Mouse (Mus musculus): Measurements from ENCODE around the gene Klhl32. TPM values are rescaled to one million over a fixed set of nuclear protein-coding genes. Genes with fewer than 3 reads are reported as not detected.
"Not testable (repeated sequence)": the region's sequence is repeated elsewhere in the genome, so short reads cannot be mapped to it uniquely, and the experiment has no call there.

Gene Klhl32
- polyA plus RNA-seq, 1 experiment from 2014 or later = 5.7 TPM

GRCm38 (mm10) chr4:24644735-24645134 lies 206.2 kb downstream of the Klhl32 start:
- WGBS = 94% methylated on average over 6 of the region's 8 CpGs
- H3K4me2 ChIP-seq (ENCODE audit: low read depth, low read length, severe bottlenecking); ATAC-seq (replicated peaks; ENCODE audit: low FRiP score); H3K36me3 ChIP-seq (ENCODE audit: control insufficient read depth, insufficient read depth, low read length); DNase-seq (ENCODE audit: low spot score); H3K4me3 ChIP-seq (ENCODE audit: low read depth, low read length); H3K9ac ChIP-seq (ENCODE audit: low read length); H3K4me1 ChIP-seq (replicated peaks; ENCODE audit: control insufficient read depth, insufficient read depth, low read length); H3K27ac ChIP-seq (ENCODE audit: low read depth, low read length); H3K9me3 ChIP-seq (ENCODE audit: control insufficient read depth, low read length); H3K27me3 ChIP-seq (ENCODE audit: control insufficient read depth, insufficient read depth, low read length): not testable (repeated sequence)

DNA sequence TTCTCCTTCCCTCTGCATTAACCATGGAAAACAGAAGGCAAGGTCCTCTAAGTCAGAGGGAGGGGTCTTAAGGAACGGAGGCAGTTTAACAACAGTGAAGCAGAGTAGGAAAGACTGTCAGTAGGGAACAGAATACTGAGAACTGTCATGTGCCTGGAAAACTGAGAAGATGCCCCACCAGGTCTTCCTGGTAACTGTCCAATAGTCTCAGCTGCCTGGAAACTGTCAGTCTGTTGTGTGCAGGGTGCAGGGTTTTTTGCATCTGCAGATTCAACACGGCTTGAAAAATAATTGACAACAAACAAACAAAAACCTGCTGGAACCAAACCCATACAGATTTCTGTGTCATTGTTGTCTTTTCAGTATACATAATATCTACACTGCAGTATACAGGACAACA lies 208.6 kb downstream of the Klhl32 start:
- Histone ChIP-seq H3K9ac (ENCODE audit: low read length) (no peak overlapping the region), H3K4me2 (ENCODE audit: low read depth, low read length, severe bottlenecking) (no peak overlapping the region), H3K4me1 (replicated peaks; ENCODE audit: control insufficient read depth, insufficient read depth, low read length) (no peaks in the 10 kb centered on the region), H3K36me3 (ENCODE audit: control insufficient read depth, insufficient read depth, low read length) (no peaks in the 10 kb centered on the region), H3K27ac (ENCODE audit: low read depth, low read length) (no peak overlapping the region), H3K4me3 (ENCODE audit: low read depth, low read length) (no peak overlapping the region), H3K9me3 (ENCODE audit: control insufficient read depth, low read length) (no peaks in the 10 kb centered on the region), H3K27me3 (ENCODE audit: control insufficient read depth, insufficient read depth, low read length) (no peaks in the 10 kb centered on the region)
- ATAC-seq (replicated peaks; ENCODE audit: low FRiP score) (no peak), DNase-seq (ENCODE audit: low spot score) (no peak)
- WGBS = 95% methylated on average over 2 of the region's 2 CpGs

- Histone ChIP-seq H3K9me3 (ENCODE audit: control insufficient read depth, low read length) (no peaks in the 10 kb centered on the region), H3K4me1 (replicated peaks; ENCODE audit: control insufficient read depth, insufficient read depth, low read length) (peaks cover 2% of the 10 kb centered on the region; the same call in 1 of the 2 replicates), H3K27ac (ENCODE audit: low read depth, low read length) (no peak overlapping the region), H3K36me3 (ENCODE audit: control insufficient read depth, insufficient read depth, low read length) (no peaks in the 10 kb centered on the region), H3K4me3 (ENCODE audit: low read depth, low read length) (no peak overlapping the region), H3K9ac (ENCODE audit: low read length) (no peak overlapping the region), H3K27me3 (ENCODE audit: control insufficient read depth, insufficient read depth, low read length) (no peaks in the 10 kb centered on the region), H3K4me2 (ENCODE audit: low read depth, low read length, severe bottlenecking) (no peak overlapping the region)
- 62% methylated on average over 9 of the region's 9 CpGs for WGBS
- DNase-seq (ENCODE audit: low spot score) (no peak), ATAC-seq (replicated peaks; ENCODE audit: low FRiP score) (peak; percentile 74)
Observed at GRCm38 (mm10) chr4:24631177-24631911, 219.6 kb downstream of the Klhl32 start.

DNA sequence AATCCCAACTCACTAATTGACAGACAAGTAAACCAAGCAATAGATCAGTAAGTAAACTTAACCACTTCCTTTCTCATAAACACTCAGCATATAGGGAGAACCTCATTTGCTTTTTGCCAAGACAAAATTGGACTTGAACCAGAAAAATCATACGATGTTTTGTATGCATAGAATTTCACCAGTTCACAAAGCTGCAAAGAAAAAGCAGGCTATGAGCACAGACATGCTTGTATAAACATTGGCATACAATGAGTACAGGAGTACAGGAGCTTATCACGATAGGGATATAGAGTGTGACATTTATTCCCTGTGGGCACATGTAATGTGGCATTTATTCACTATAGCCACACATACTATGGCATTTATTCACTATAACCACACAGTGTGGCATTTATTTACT lies 220.5 kb downstream of the Klhl32 start:
- Histone ChIP-seq H3K27ac (ENCODE audit: low read depth, low read length) (no peak overlapping the region), H3K36me3 (ENCODE audit: control insufficient read depth, insufficient read depth, low read length) (no peaks in the 10 kb centered on the region), H3K4me3 (ENCODE audit: low read depth, low read length) (no peak overlapping the region), H3K27me3 (ENCODE audit: control insufficient read depth, insufficient read depth, low read length) (no peaks in the 10 kb centered on the region), H3K4me1 (replicated peaks; ENCODE audit: control insufficient read depth, insufficient read depth, low read length) (peaks cover 2% of the 10 kb centered on the region; the same call in 1 of the 2 replicates), H3K9ac (ENCODE audit: low read length) (no peak overlapping the region), H3K4me2 (ENCODE audit: low read depth, low read length, severe bottlenecking) (no peak overlapping the region), H3K9me3 (ENCODE audit: control insufficient read depth, low read length) (no peaks in the 10 kb centered on the region)
- ATAC-seq (replicated peaks; ENCODE audit: low FRiP score) (no peak), DNase-seq (ENCODE audit: low spot score) (no peak)
- 85% methylated on average over 2 of the region's 2 CpGs for WGBS

- DNase-seq (ENCODE audit: low spot score) (no peak), ATAC-seq (replicated peaks; ENCODE audit: low FRiP score) (no peak)
- no peaks in the 10 kb centered on the region for H3K9me3 ChIP-seq (ENCODE audit: control insufficient read depth, low read length)
- H3K4me2 ChIP-seq (ENCODE audit: low read depth, low read length, severe bottlenecking) = no peak overlapping the region
- no peak overlapping the region for H3K4me3 ChIP-seq (ENCODE audit: low read depth, low read length)
- no peaks in the 10 kb centered on the region for H3K36me3 ChIP-seq (ENCODE audit: control insufficient read depth, insufficient read depth, low read length)
- WGBS = 88% methylated on average over 1 of the region's 1 CpGs
- peaks cover 2% of the 10 kb centered on the region; the same call in 1 of the 2 replicates for H3K4me1 ChIP-seq (replicated peaks; ENCODE audit: control insufficient read depth, insufficient read depth, low read length)
- H3K9ac ChIP-seq (ENCODE audit: low read length) = no peak overlapping the region
- H3K27me3 ChIP-seq (ENCODE audit: control insufficient read depth, insufficient read depth, low read length) = no peaks in the 10 kb centered on the region
- H3K27ac ChIP-seq (ENCODE audit: low read depth, low read length) = no peak overlapping the region
Observed at GRCm38 (mm10) chr4:24627871-24628270, 223.1 kb downstream of the Klhl32 start.

GRCm38 (mm10) chr4:24626686-24627085 lies 224.2 kb downstream of the Klhl32 start:
- no peak overlapping the region for H3K27ac ChIP-seq (ENCODE audit: low read depth, low read length)
- DNase-seq (ENCODE audit: low spot score) (no peak), ATAC-seq (replicated peaks; ENCODE audit: low FRiP score) (no peak)
- no peaks in the 10 kb centered on the region for H3K36me3 ChIP-seq (ENCODE audit: control insufficient read depth, insufficient read depth, low read length)
- 83% methylated on average over 4 of the region's 4 CpGs for WGBS
- no peak overlapping the region for H3K9ac ChIP-seq (ENCODE audit: low read length)
- H3K27me3 ChIP-seq (ENCODE audit: control insufficient read depth, insufficient read depth, low read length) = no peaks in the 10 kb centered on the region
- H3K9me3 ChIP-seq (ENCODE audit: control insufficient read depth, low read length) = no peaks in the 10 kb centered on the region
- peaks cover 2% of the 10 kb centered on the region; the same call in 1 of the 2 replicates for H3K4me1 ChIP-seq (replicated peaks; ENCODE audit: control insufficient read depth, insufficient read depth, low read length)
- H3K4me3 ChIP-seq (ENCODE audit: low read depth, low read length) = no peak overlapping the region
- no peak overlapping the region for H3K4me2 ChIP-seq (ENCODE audit: low read depth, low read length, severe bottlenecking)

DNA sequence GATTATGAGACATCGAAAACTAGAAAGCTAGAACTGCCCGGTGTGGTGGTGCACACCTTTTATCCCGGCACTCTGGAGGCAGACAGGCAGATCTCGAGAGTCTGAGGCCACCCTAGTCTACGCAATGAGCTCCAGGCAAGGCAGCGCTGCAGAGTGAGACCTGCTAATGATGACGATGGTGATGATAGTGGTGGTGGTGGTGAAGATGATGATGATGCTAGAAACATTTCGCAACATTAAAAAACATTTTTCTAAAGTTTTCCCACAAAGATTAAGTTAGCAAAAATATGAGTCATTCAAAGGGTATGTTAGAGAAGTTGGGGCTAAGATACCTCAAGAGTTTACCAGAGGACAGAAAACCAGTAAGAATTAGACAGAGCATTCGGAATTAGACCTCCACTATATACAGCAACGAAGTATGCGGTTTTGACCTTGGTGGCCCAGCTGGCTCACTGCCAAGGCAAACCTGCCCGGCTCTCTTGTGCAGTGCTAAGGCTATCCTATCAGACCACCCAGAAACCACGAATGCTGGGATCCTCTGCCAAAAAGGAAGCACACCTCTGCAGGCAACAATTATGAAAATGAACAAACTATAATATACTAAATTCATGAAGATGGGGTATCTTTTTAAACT lies 224.9 kb downstream of the Klhl32 start:
- WGBS = 86% methylated on average over 13 of the region's 13 CpGs
- Histone ChIP-seq H3K27ac (ENCODE audit: low read depth, low read length) (no peak overlapping the region), H3K4me3 (ENCODE audit: low read depth, low read length) (no peak overlapping the region), H3K9me3 (ENCODE audit: control insufficient read depth, low read length) (no peaks in the 10 kb centered on the region), H3K9ac (ENCODE audit: low read length) (no peak overlapping the region), H3K4me1 (replicated peaks; ENCODE audit: control insufficient read depth, insufficient read depth, low read length) (no peaks in the 10 kb centered on the region), H3K27me3 (ENCODE audit: control insufficient read depth, insufficient read depth, low read length) (no peaks in the 10 kb centered on the region), H3K36me3 (ENCODE audit: control insufficient read depth, insufficient read depth, low read length) (no peaks in the 10 kb centered on the region), H3K4me2 (ENCODE audit: low read depth, low read length, severe bottlenecking) (no peak overlapping the region)
- no peak for DNase-seq (ENCODE audit: low spot score)
- ATAC-seq (replicated peaks; ENCODE audit: low FRiP score) = 0 out of 2 replicates have a peak, but pooled peaks have one; percentile 30

GRCm38 (mm10) chr4:24621422-24622187 lies 229.3 kb downstream of the Klhl32 start:
- no peaks in the 10 kb centered on the region; the same call in 1 of the 2 replicates for H3K36me3 ChIP-seq (ENCODE audit: control insufficient read depth, insufficient read depth, low read length)
- WGBS = 81% methylated on average over 9 of the region's 9 CpGs
- H3K4me2 ChIP-seq (ENCODE audit: low read depth, low read length, severe bottlenecking) = no peak overlapping the region
- no peak overlapping the region for H3K4me3 ChIP-seq (ENCODE audit: low read depth, low read length)
- H3K27me3 ChIP-seq (ENCODE audit: control insufficient read depth, insufficient read depth, low read length) = no peaks in the 10 kb centered on the region
- no peak for ATAC-seq (replicated peaks; ENCODE audit: low FRiP score)
- no peaks in the 10 kb centered on the region for H3K4me1 ChIP-seq (replicated peaks; ENCODE audit: control insufficient read depth, insufficient read depth, low read length)
- no peak overlapping the region for H3K9ac ChIP-seq (ENCODE audit: low read length)
- DNase-seq (ENCODE audit: low spot score) = no peak
- no peaks in the 10 kb centered on the region for H3K9me3 ChIP-seq (ENCODE audit: control insufficient read depth, low read length)
- H3K27ac ChIP-seq (ENCODE audit: low read depth, low read length) = no peak overlapping the region
